Mouse (Mus musculus) myocyte (in vitro differentiated cells): ENCODE results near the gene Irf8.

Experiments
- POLR2A ChIP-seq: IDR thresholded peaks from one replicate; pipeline ENCODE4 v1.6.1; 2011; ENCODE audit warnings: low read depth, mild to moderate bottlenecking, control low read depth, moderate library complexity; ENCODE audit not compliant: insufficient read length
- POLR2AphosphoS2 ChIP-seq: IDR thresholded peaks from one replicate; pipeline ENCODE4 v1.6.1; 2011; ENCODE audit warnings: low read depth, control low read depth; ENCODE audit not compliant: insufficient read length
- USF1 ChIP-seq: IDR thresholded peaks from one replicate; pipeline ENCODE4 v1.6.1; 2011; ENCODE audit warnings: low read depth, mild to moderate bottlenecking, control low read depth, moderate library complexity

DNA sequence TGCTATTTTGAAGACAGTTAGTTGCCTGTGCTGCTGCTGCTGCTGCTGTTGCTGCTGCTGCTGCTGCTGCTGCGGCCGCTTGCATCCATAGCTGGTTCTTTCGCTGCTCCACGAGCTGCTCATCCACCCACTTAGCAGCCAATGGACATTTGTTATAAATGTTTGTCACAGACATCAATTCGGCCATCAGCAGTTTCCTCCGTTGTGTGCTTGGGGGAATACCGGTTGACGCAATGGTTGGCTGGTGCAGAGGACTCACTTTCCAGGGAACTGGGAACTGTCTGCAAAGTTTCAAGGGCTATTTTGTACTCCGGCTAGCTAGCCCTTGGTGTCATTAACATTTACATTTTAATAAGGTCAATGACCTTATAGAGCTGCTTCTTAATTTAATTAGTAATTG is 32.0 kb upstream of the Irf8 start:
- TF ChIP-seq POLR2AphosphoS2 (no peak), POLR2A (no peak), USF1 (no peak)
